Mouse (Mus musculus) limb, embryonic 13.5 days (tissue): Measurements from ENCODE around the gene Pygo1. TPM values are rescaled to one million over a fixed set of nuclear protein-coding genes. Genes with fewer than 3 reads are reported as not detected.

ENCODE experiments used
- ATAC-seq: fragments of 200-750 bp; cut with Nextera tagmentation; 2 replicates; pipeline ENCODE4 v1.8.0; 2017; ENCODE audit warnings: low read depth, moderate number of reproducible peaks, moderate TSS enrichment; ENCODE audit not compliant: low FRiP score
- H3K27ac ChIP-seq: fragments of 300-500 bp; sonication (generic); 2 replicates; pipeline ENCODE4 v1.5.1; 2015; ENCODE audit warnings: inconsistent platforms, mild to moderate bottlenecking, moderate library complexity
- H3K27me3 ChIP-seq: fragments of 300-500 bp; sonication (generic); 2 replicates; pipeline ENCODE4 v1.6.1; 2015; ENCODE audit warnings: mild to moderate bottlenecking, inconsistent platforms
- H3K36me3 ChIP-seq: fragments of 300-500 bp; sonication (generic); 2 replicates; pipeline ENCODE4 v1.6.1; 2015; ENCODE audit warnings: inconsistent platforms, mild to moderate bottlenecking, moderate library complexity
- H3K4me1 ChIP-seq: fragments of 300-500 bp; sonication (generic); 2 replicates; pipeline ENCODE4 v1.6.1; 2015; ENCODE audit warnings: inconsistent platforms
- H3K4me2 ChIP-seq: fragments of 300-500 bp; sonication (generic); replicated peaks from 2 replicates; pipeline ENCODE4 v1.6.1; 2015; ENCODE audit warnings: inconsistent platforms, mild to moderate bottlenecking, moderate library complexity
- H3K4me3 ChIP-seq: fragments of 300-500 bp; sonication (generic); 2 replicates; pipeline ENCODE4 v1.5.1; 2015; ENCODE audit warnings: moderate library complexity, mild to moderate bottlenecking, inconsistent platforms
- H3K9ac ChIP-seq: fragments of 300-500 bp; sonication (generic); 2 replicates; pipeline ENCODE4 v1.6.1; 2015; ENCODE audit warnings: mild to moderate bottlenecking, inconsistent platforms
- H3K9me3 ChIP-seq: fragments of 300-500 bp; sonication (generic); 2 replicates; pipeline ENCODE4 v1.6.1; 2016; ENCODE audit warnings: inconsistent platforms
- WGBS: fragments of 180-500 bp; shearing (Covaris S2); methylation state at CpG from one replicate; pipeline ENCODE4 v1.1.7; 2015; 5-methylcytosine and 5-hydroxymethylcytosine counted together
- polyA plus RNA-seq: library from polyadenylated mRNA; unstranded; fragments of >200 nt; fragmentation: Nextera tagmentation; extraction: Ambion mirVana; gene quantifications from 2 replicates; pipeline ENCODE4 v1.2.1, GENCODE M21; 2015

Gene Pygo1
- polyA plus RNA-seq, result 9.2 and 9.9 TPM in 2 replicates

- no peaks in the 10 kb centered on the region for H3K9me3 ChIP-seq
- peaks cover 18% of the 10 kb centered on the region for H3K4me1 ChIP-seq
- H3K4me3 ChIP-seq, result peak within 1 kb of the TSS; percentile 81
- no peaks in the 10 kb centered on the region for H3K27me3 ChIP-seq
- peak; percentile 83 for ATAC-seq
- peak within 1 kb of the TSS; percentile 94 for H3K27ac ChIP-seq
- under 1% methylated on average over 82 of the region's 108 CpGs for WGBS
- H3K4me2 ChIP-seq, result peak within 1 kb of the TSS; percentile 84
- peak within 1 kb of the TSS; percentile 97 for H3K9ac ChIP-seq
- peaks cover 10% of the 10 kb centered on the region for H3K36me3 ChIP-seq
Observed at GRCm38 (mm10) chr9:72925021-72925934, at the start of gene Pygo1. Gene Pygo1, plus strand, starts transcription at chr9:72925645.

DNA sequence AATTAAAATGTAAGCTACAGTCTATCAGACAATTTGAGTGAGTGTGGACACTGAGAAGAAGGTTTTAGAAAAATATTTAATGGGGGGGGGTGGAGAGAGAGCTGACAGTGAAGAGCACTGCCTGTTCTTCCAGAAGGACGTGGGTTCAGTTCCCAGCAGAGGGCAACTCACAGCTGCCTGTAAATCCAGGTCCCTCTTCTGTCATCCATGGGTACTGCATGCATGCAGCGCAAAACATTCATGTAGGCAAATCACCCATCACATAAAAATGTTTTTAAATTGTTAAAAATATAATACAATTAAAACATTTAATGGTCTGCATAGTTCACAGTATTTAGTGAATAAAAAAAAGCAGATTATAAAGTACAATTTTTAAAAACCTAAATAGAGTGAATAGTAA, 49.6 kb upstream of the Pygo1 start:
- Histone ChIP-seq H3K4me2 (no peak overlapping the region), H3K4me1 (peaks cover 29% of the 10 kb centered on the region)
- WGBS, result 90% methylated on average over 2 of the region's 2 CpGs

GRCm38 (mm10) chr9:72877905-72878304, 47.5 kb upstream of the Pygo1 start:
- H3K4me2 ChIP-seq, result peak overlapping the region; percentile 17; the same call in 1 of the 2 replicates
- no peaks in the 10 kb centered on the region for H3K9me3 ChIP-seq
- no peak overlapping the region for H3K9ac ChIP-seq
- H3K27me3 ChIP-seq, result peaks cover 7% of the 10 kb centered on the region; the same call in 1 of the 2 replicates
- 0 out of 2 replicates have a peak, but pooled peaks have one; percentile 51 for ATAC-seq
- H3K4me1 ChIP-seq, result peaks cover 28% of the 10 kb centered on the region
- no peak overlapping the region for H3K4me3 ChIP-seq
- no peaks in the 10 kb centered on the region for H3K36me3 ChIP-seq
- H3K27ac ChIP-seq, result no peak overlapping the region
- WGBS, result 21% methylated on average over 11 of the region's 11 CpGs

More for the DNA sequence above, 49.6 kb upstream of the Pygo1 start:
- H3K9me3 ChIP-seq, result no peaks in the 10 kb centered on the region
- H3K36me3 ChIP-seq, result no peaks in the 10 kb centered on the region
- H3K27ac ChIP-seq, result no peak overlapping the region
- no peak overlapping the region for H3K4me3 ChIP-seq
- peaks cover 7% of the 10 kb centered on the region; the same call in 1 of the 2 replicates for H3K27me3 ChIP-seq
- ATAC-seq, result no peak
- no peak overlapping the region for H3K9ac ChIP-seq

GRCm38 (mm10) chr9:72878656-72879055, 46.8 kb upstream of the Pygo1 start:
- no peak overlapping the region for H3K9ac ChIP-seq
- peaks cover 33% of the 10 kb centered on the region for H3K4me1 ChIP-seq
- no peak for ATAC-seq
- 32% methylated on average over 6 of the region's 6 CpGs for WGBS
- no peak overlapping the region for H3K27ac ChIP-seq
- peaks cover 7% of the 10 kb centered on the region; the same call in 1 of the 2 replicates for H3K27me3 ChIP-seq
- no peak overlapping the region for H3K4me3 ChIP-seq
- no peaks in the 10 kb centered on the region for H3K9me3 ChIP-seq
- no peaks in the 10 kb centered on the region for H3K36me3 ChIP-seq
- no peak overlapping the region for H3K4me2 ChIP-seq

GRCm38 (mm10) chr9:72879601-72880000, 45.8 kb upstream of the Pygo1 start:
- WGBS, result 78% methylated on average over 3 of the region's 3 CpGs
- Histone ChIP-seq H3K27ac (no peak overlapping the region), H3K4me1 (peaks cover 36% of the 10 kb centered on the region), H3K36me3 (no peaks in the 10 kb centered on the region), H3K27me3 (peaks cover 7% of the 10 kb centered on the region; the same call in 1 of the 2 replicates), H3K4me2 (no peak overlapping the region), H3K9ac (no peak overlapping the region), H3K9me3 (no peaks in the 10 kb centered on the region), H3K4me3 (no peak overlapping the region)
- ATAC-seq, result no peak

GRCm38 (mm10) chr9:72880225-72880960, 45.1 kb upstream of the Pygo1 start:
- peaks cover 7% of the 10 kb centered on the region; the same call in 1 of the 2 replicates for H3K27me3 ChIP-seq
- H3K36me3 ChIP-seq, result no peaks in the 10 kb centered on the region
- no peak overlapping the region for H3K4me3 ChIP-seq
- H3K27ac ChIP-seq, result no peak overlapping the region
- ATAC-seq, result no peak
- H3K9me3 ChIP-seq, result no peaks in the 10 kb centered on the region
- H3K9ac ChIP-seq, result no peak overlapping the region
- WGBS, result 36% methylated on average over 16 of the region's 16 CpGs
- H3K4me2 ChIP-seq, result no peak overlapping the region
- H3K4me1 ChIP-seq, result peaks cover 36% of the 10 kb centered on the region

- WGBS, result 19% methylated on average over 15 of the region's 15 CpGs
- Histone ChIP-seq H3K9ac (no peak overlapping the region), H3K36me3 (no peaks in the 10 kb centered on the region), H3K4me2 (no peak overlapping the region), H3K4me1 (peaks cover 36% of the 10 kb centered on the region), H3K4me3 (no peak overlapping the region), H3K27me3 (peaks cover 7% of the 10 kb centered on the region; the same call in 1 of the 2 replicates), H3K9me3 (no peaks in the 10 kb centered on the region), H3K27ac (no peak overlapping the region)
- no peak for ATAC-seq
Observed at GRCm38 (mm10) chr9:72881026-72881768, 44.2 kb upstream of the Pygo1 start.

DNA sequence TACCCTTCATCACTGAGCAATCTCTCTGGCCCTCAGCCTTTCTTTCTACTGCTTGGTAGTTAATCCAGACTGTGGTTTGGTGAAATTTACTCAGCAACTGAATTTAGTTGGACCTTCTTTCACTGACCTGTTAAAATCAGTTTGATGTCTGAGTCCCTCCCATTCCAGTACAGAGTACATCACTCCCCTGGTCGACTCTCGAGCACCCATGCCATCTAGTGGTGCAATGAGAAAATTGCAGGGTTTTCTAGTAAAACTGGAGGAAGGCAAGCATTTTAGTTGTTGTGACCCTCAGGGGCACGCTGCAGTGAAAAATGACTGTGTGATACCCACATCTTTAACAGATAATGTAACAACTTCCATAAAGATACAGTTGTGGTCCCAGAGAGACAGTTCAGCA, 41.5 kb upstream of the Pygo1 start:
- peaks cover 7% of the 10 kb centered on the region; the same call in 1 of the 2 replicates for H3K27me3 ChIP-seq
- H3K4me2 ChIP-seq, result no peak overlapping the region
- H3K4me1 ChIP-seq, result peaks cover 24% of the 10 kb centered on the region
- 17% methylated on average over 3 of the region's 3 CpGs for WGBS
- no peak overlapping the region for H3K27ac ChIP-seq
- H3K9ac ChIP-seq, result no peak overlapping the region
- peak; percentile 70; the same call in 1 of the 2 replicates for ATAC-seq
- H3K36me3 ChIP-seq, result no peaks in the 10 kb centered on the region
- H3K4me3 ChIP-seq, result no peak overlapping the region
- no peaks in the 10 kb centered on the region for H3K9me3 ChIP-seq

GRCm38 (mm10) chr9:72889777-72890176, 35.7 kb upstream of the Pygo1 start:
- ATAC-seq, result no peak
- H3K36me3 ChIP-seq, result no peaks in the 10 kb centered on the region
- WGBS, result 78% methylated on average over 1 of the region's 1 CpGs
- no peaks in the 10 kb centered on the region for H3K27me3 ChIP-seq
- no peak overlapping the region for H3K4me2 ChIP-seq
- no peak overlapping the region for H3K27ac ChIP-seq
- H3K9me3 ChIP-seq, result peaks cover under 1% of the 10 kb centered on the region; the same call in 1 of the 2 replicates
- H3K9ac ChIP-seq, result no peak overlapping the region
- no peak overlapping the region for H3K4me3 ChIP-seq
- peaks cover 3% of the 10 kb centered on the region; the same call in 1 of the 2 replicates for H3K4me1 ChIP-seq

GRCm38 (mm10) chr9:72890499-72891085, 34.9 kb upstream of the Pygo1 start:
- no peak overlapping the region for H3K4me2 ChIP-seq
- H3K9ac ChIP-seq, result no peak overlapping the region
- H3K27ac ChIP-seq, result no peak overlapping the region
- peaks cover 3% of the 10 kb centered on the region; the same call in 1 of the 2 replicates for H3K4me1 ChIP-seq
- H3K4me3 ChIP-seq, result no peak overlapping the region
- H3K36me3 ChIP-seq, result no peaks in the 10 kb centered on the region
- no peaks in the 10 kb centered on the region for H3K27me3 ChIP-seq
- ATAC-seq, result no peak
- H3K9me3 ChIP-seq, result peaks cover 2% of the 10 kb centered on the region; the same call in 1 of the 2 replicates
- 69% methylated on average over 10 of the region's 10 CpGs for WGBS

GRCm38 (mm10) chr9:72892761-72893160, 32.7 kb upstream of the Pygo1 start:
- Histone ChIP-seq H3K4me3 (no peak overlapping the region), H3K9me3 (peaks cover 2% of the 10 kb centered on the region; the same call in 1 of the 2 replicates), H3K4me1 (peaks cover 3% of the 10 kb centered on the region; the same call in 1 of the 2 replicates), H3K9ac (no peak overlapping the region), H3K27ac (no peak overlapping the region), H3K36me3 (no peaks in the 10 kb centered on the region), H3K4me2 (no peak overlapping the region), H3K27me3 (no peaks in the 10 kb centered on the region)
- 92% methylated on average over 5 of the region's 5 CpGs for whole genome bisulfite sequencing
- no peak for ATAC-seq
